Mouse (Mus musculus): Measurements from ENCODE around the gene Mtf2. TPM values are rescaled to one million over a fixed set of nuclear protein-coding genes. Genes with fewer than 3 reads are reported as not detected.
"Not testable (repeated sequence)": the region's sequence is repeated elsewhere in the genome, so short reads cannot be mapped to it uniquely, and the experiment has no call there.

Gene Mtf2
- 15.4 and 30.0 TPM in 2 replicates for polyA plus RNA-seq (2011; ENCODE audit: insufficient read depth, insufficient read length, low replicate concordance, missing spikeins)

DNA sequence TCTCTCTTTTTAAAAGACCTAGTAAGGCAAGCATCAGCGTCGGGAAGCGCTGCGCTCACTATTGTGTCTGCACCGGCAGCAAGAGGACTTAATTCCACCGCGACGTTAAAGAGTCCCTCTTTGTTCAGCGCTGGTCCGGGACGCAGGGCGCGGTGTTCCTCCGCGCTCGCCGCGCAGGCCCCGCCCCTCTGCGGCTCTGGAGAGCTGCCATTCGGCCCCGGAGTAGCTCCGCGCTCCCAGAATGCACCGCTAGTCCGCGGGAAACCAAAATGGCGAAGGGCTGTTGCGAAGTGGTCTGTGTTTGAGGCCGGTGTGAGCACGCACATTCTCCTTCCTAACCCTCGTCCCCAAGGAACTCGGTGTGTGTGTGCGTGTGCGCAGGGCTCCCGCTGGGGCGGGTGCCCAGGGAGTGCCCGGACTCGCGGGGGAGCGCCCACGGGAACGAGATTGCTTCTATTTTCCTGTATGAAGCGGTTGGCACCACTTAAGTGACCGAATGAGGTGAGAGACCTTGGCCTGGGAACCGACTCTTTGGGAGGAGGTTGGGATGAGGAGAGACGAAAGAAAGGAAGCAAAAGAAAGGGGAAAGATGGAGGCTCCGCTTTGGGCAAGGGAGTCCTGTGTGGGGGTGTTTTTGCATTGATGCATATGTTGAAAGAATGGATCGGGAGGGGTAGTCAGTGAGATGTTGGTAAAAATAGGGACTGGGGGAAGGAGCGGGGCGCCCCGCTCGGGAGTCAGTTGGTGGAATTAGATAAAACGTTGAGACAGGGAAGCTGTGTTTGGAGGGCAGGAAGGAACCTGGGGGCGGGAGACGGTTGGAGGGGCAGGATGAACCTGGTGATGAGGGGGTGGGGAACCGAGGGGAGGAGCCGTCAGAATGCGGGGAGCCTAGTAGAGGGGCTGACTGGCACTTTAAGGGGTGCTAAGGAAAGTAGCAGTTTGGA is at the start of gene Mtf2:
Mtf2 (plus strand) TSS at position 210 of the 947 bp plus-strand sequence.
- H3K4me3 ChIP-seq (replicated peaks; ENCODE audit: control insufficient read depth, low read depth, low read length): peak within 1 kb of the TSS; percentile 96
- H3K27ac ChIP-seq (ENCODE audit: control insufficient read depth, insufficient read depth, low read depth, low read length, poor library complexity): peak within 1 kb of the TSS; percentile 73
- TF ChIP-seq CTCF (IDR thresholded peaks at IDR 0.05; ENCODE audit: control insufficient read depth, insufficient read depth, low read length): peak; percentile 11; the same call in 1 of the 2 replicates
- TF ChIP-seq POLR2A (IDR thresholded peaks at IDR 0.05; ENCODE audit: borderline replicate concordance, control insufficient read depth, low read depth, low read length): peak; percentile 98
- under 1% methylated on average over 59 of the region's 59 CpGs for WGBS
- H3K4me1 ChIP-seq (ENCODE audit: control insufficient read depth, insufficient read depth, low read length): no peaks in the 10 kb centered on the region

DNA sequence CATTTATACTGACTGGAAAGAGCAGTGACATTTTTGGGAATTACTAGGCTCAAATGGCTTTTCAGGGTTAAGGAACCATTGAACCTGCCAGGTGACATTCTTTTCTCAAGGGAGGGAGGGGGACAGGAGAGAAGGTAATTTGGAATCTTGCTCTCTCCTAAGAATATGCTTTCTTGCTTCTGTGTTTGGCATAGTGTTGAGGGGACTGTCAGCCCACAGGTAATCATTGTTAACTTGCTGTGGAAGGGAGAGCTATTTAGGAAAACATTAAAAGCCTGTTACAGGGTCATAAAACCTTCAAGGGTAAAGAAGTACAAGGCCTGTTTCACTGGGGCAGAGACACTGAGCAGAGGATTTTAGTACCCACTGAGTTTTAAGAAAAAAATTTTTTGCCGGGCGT is 48.2 kb upstream of the Mtf2 start:
- no peak overlapping the region for H3K4me3 ChIP-seq (replicated peaks; ENCODE audit: control insufficient read depth, low read depth, low read length)

DNA sequence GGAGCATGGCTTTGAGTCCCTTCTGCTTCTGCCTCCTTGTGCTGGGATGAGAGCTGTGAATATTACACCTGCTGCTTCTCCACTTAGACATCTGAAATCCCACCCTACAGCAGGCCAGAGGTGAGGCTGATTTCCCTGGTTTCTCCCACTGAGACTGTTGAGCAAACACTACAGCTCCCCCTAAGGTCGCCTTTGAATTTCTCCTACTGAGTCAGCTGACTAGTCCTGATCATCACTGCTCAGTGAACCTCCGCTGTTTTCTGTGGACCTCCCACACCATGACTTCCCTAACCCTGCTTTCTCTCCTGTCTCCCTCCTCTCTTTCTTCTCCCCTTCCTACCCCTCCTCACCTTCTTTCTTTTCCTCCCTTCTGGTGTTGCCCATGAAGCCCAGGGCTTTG is 46.1 kb upstream of the Mtf2 start:
- TF ChIP-seq CTCF (IDR thresholded peaks at IDR 0.05; ENCODE audit: control insufficient read depth, insufficient read depth, low read length) (no peak), POLR2A (IDR thresholded peaks at IDR 0.05; ENCODE audit: borderline replicate concordance, control insufficient read depth, low read depth, low read length) (no peak)
- WGBS: 7% methylated on average over 2 of the region's 2 CpGs

More for the DNA sequence above, 48.2 kb upstream of the Mtf2 start:
- Histone ChIP-seq H3K4me1 (ENCODE audit: control insufficient read depth, insufficient read depth, low read length) (no peaks in the 10 kb centered on the region; the same call in 1 of the 2 replicates), H3K27ac (ENCODE audit: control insufficient read depth, insufficient read depth, low read depth, low read length, poor library complexity) (no peak overlapping the region)
- no peak for TF ChIP-seq POLR2A (IDR thresholded peaks at IDR 0.05; ENCODE audit: borderline replicate concordance, control insufficient read depth, low read depth, low read length)
- no peak for TF ChIP-seq CTCF (IDR thresholded peaks at IDR 0.05; ENCODE audit: control insufficient read depth, insufficient read depth, low read length)
- WGBS: 91% methylated on average over 2 of the region's 2 CpGs

DNA sequence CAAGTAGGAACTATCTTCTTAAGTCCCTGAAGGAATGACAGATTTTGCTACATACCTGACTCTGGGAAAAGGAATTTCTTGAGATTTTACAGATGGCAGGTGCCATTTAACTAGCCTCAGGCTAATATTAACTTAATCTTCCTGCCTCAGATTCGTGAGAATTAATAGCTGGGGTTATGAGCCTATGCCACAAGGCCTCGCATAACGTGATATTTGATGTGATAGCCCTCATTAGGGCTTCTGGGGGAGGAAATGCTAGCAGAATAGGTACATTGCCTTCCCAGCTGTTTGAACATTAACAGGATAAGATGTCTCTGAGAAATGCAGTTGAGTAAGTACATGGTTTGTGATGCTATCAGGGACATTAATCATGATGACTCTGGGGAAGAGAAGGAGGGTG is 44.1 kb upstream of the Mtf2 start:
- Histone ChIP-seq H3K27ac (ENCODE audit: control insufficient read depth, insufficient read depth, low read depth, low read length, poor library complexity) (no peak overlapping the region), H3K4me1 (ENCODE audit: control insufficient read depth, insufficient read depth, low read length) (no peaks in the 10 kb centered on the region), H3K4me3 (replicated peaks; ENCODE audit: control insufficient read depth, low read depth, low read length) (no peak overlapping the region)
- 71% methylated on average over 3 of the region's 3 CpGs for WGBS
- TF ChIP-seq POLR2A (IDR thresholded peaks at IDR 0.05; ENCODE audit: borderline replicate concordance, control insufficient read depth, low read depth, low read length): no peak
- no peak for TF ChIP-seq CTCF (IDR thresholded peaks at IDR 0.05; ENCODE audit: control insufficient read depth, insufficient read depth, low read length)

More for the DNA sequence above, 46.1 kb upstream of the Mtf2 start:
- H3K27ac ChIP-seq (ENCODE audit: control insufficient read depth, insufficient read depth, low read depth, low read length, poor library complexity): no peak overlapping the region
- no peaks in the 10 kb centered on the region; the same call in 1 of the 2 replicates for H3K4me1 ChIP-seq (ENCODE audit: control insufficient read depth, insufficient read depth, low read length)
- H3K4me3 ChIP-seq (replicated peaks; ENCODE audit: control insufficient read depth, low read depth, low read length): no peak overlapping the region

DNA sequence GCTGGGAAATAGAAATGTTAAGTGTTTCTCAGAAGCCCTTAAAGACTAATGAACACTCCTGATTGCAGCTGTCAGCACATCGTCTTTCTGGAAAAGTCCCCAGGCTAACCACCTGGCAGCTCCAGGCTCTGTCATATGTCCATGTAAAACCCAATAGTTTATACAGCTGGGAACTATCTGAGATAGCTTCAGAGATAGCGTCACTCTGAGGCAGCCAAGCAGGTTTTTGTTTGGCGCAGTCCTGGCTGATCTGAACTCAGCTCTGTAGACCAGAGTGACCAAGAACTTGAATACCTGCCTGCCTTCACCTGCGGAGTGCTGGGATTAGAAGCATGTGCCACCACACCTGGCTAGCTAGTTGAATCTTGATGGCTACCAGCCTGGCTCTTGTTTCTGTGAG is 37.2 kb upstream of the Mtf2 start:
- 91% methylated on average over 4 of the region's 4 CpGs for WGBS
- H3K27ac ChIP-seq (ENCODE audit: control insufficient read depth, insufficient read depth, low read depth, low read length, poor library complexity): no peak overlapping the region
- TF ChIP-seq POLR2A (IDR thresholded peaks at IDR 0.05; ENCODE audit: borderline replicate concordance, control insufficient read depth, low read depth, low read length): no peak
- no peak for TF ChIP-seq CTCF (IDR thresholded peaks at IDR 0.05; ENCODE audit: control insufficient read depth, insufficient read depth, low read length)
- no peak overlapping the region for H3K4me3 ChIP-seq (replicated peaks; ENCODE audit: control insufficient read depth, low read depth, low read length)
- H3K4me1 ChIP-seq (ENCODE audit: control insufficient read depth, insufficient read depth, low read length): no peaks in the 10 kb centered on the region; the same call in none of the 2 replicates

DNA sequence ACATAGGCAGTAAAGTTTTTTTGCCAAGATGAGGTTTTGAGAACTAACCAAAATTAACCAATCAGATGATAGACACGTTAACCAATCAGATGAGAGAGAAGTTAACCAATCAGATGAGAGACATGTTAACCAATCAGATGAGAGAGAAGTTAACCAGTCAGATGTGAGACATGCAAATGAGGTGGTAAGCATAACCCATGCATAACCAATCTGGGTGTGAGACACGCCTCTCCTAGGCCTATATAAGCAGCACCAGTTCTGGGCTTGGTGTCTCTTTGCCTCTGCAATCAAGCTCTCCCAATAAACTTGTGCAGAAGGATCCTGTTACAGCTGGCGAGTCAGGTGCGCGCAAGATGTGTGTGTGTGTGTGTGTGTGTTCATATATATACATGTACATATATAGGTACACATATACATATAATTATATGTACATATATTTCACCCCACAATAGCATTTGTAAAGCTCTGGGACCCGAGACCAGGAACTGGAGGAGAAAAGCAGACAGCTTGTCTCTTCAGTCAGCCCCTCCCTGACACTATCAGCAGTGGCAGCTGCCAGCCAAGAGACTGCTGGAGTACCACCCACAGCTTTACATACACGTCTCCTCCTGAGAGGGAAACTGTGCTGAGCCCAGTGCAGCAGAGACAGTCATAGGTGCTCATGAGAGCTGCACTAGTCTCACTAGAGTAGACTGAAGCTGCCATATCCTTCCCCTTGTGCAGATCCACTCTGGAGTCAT is 36.5 kb upstream of the Mtf2 start:
- H3K4me3 ChIP-seq (replicated peaks; ENCODE audit: control insufficient read depth, low read depth, low read length); H3K4me1 ChIP-seq (ENCODE audit: control insufficient read depth, insufficient read depth, low read length): not testable (repeated sequence)
- WGBS: 79% methylated on average over 7 of the region's 7 CpGs
- peak overlapping the region; percentile 34; the same call in 1 of the 2 replicates for H3K27ac ChIP-seq (ENCODE audit: control insufficient read depth, insufficient read depth, low read depth, low read length, poor library complexity)

DNA sequence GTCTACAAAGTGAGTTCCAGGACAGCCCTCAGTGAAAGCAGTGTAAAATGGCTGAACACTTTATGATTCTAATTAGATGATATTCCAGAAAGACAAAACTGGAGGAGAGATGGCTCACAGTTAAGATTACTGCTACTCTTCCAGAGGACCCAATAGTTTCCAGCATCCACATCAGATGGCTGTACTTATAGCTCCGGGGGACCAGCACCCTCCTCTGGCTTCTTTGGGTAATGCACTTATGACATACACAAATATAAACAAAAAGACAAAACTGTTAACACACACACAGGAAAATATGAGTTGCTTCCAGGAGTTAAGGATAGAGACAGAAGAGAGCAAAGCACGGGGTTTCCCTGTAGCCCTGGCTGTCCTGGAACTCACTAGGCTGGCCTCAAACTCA is 35.5 kb upstream of the Mtf2 start:
- no peak for TF ChIP-seq POLR2A (IDR thresholded peaks at IDR 0.05; ENCODE audit: borderline replicate concordance, control insufficient read depth, low read depth, low read length)
- no peak for TF ChIP-seq CTCF (IDR thresholded peaks at IDR 0.05; ENCODE audit: control insufficient read depth, insufficient read depth, low read length)
- 58% methylated on average over 2 of the region's 2 CpGs for WGBS
- Histone ChIP-seq H3K4me1 (ENCODE audit: control insufficient read depth, insufficient read depth, low read length) (no peaks in the 10 kb centered on the region; the same call in none of the 2 replicates), H3K27ac (ENCODE audit: control insufficient read depth, insufficient read depth, low read depth, low read length, poor library complexity) (no peak overlapping the region; the same call in 1 of the 2 replicates), H3K4me3 (replicated peaks; ENCODE audit: control insufficient read depth, low read depth, low read length) (no peak overlapping the region)

DNA sequence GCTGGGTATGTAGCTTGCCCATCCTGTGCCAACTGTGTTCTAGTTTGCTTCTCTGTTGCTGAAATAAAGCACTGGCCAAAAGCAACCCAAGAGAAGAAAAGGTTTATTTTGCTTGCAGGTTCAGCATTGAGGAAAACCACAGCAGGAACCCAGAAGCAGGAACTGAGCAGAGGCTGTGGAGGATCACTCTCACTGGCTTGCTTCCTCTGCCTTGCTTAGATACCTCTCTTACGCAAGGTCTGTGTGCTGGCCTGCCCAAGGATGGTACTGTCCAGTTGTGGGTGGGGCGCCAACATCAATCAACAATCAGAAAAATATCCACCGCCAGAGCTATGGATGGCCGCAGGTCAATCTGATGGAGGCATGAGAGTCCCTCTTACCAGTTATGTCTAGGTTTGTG is 34.2 kb upstream of the Mtf2 start:
- Histone ChIP-seq H3K4me3 (replicated peaks; ENCODE audit: control insufficient read depth, low read depth, low read length) (no peak overlapping the region), H3K4me1 (ENCODE audit: control insufficient read depth, insufficient read depth, low read length) (no peaks in the 10 kb centered on the region; the same call in none of the 2 replicates), H3K27ac (ENCODE audit: control insufficient read depth, insufficient read depth, low read depth, low read length, poor library complexity) (no peak overlapping the region)
- 64% methylated on average over 4 of the region's 4 CpGs for WGBS
- TF ChIP-seq POLR2A (IDR thresholded peaks at IDR 0.05; ENCODE audit: borderline replicate concordance, control insufficient read depth, low read depth, low read length) (no peak), CTCF (IDR thresholded peaks at IDR 0.05; ENCODE audit: control insufficient read depth, insufficient read depth, low read length) (no peak)
